Mouse (Mus musculus) liver, embryonic 14.5 days (tissue): ENCODE measurements around the gene Gck.
A peak's percentile ranks its signal among the peaks of the same experiment; 100 is the strongest.

ENCODE experiments used
- CTCF ChIP-seq: IDR thresholded peaks from 2 replicates; pipeline ENCODE4 v1.5.1; 2016; ENCODE audit warnings: antibody characterized with exemption, low read depth, control low read depth
- EP300 ChIP-seq: IDR thresholded peaks from 2 replicates; pipeline ENCODE4 v1.6.1; 2016; ENCODE audit warnings: antibody characterized with exemption, low read depth

GRCm38 (mm10) chr11:5953130-5953765 is 3.4 kb upstream of the Gck start:
- peak; percentile 44 for TF ChIP-seq CTCF
- TF ChIP-seq EP300, result no peak
